Mouse (Mus musculus) layer of hippocampus, adult 18-20 months (tissue): Measurements from ENCODE around the gene Akap6. TPM values are rescaled to one million over a fixed set of nuclear protein-coding genes. Genes with fewer than 3 reads are reported as not detected.
"Not testable (repeated sequence)": the region's sequence is repeated elsewhere in the genome, so short reads cannot be mapped to it uniquely, and the experiment has no call there.

ENCODE experiments used
- DNase-seq, 2 experiments: peaks; one replicate each; pipeline ENCODE4 v3.0.0; 2022; ENCODE audit warnings: low spot score in 2 of 2
- total RNA-seq, 2 experiments: library from RNA; stranded (reverse); gene quantifications; 2 replicates each; pipeline ENCODE4 v1.2.3; 2021

The Akap6 gene
- total RNA-seq, 2 experiments from 2014 or later = 130 TPM

DNA sequence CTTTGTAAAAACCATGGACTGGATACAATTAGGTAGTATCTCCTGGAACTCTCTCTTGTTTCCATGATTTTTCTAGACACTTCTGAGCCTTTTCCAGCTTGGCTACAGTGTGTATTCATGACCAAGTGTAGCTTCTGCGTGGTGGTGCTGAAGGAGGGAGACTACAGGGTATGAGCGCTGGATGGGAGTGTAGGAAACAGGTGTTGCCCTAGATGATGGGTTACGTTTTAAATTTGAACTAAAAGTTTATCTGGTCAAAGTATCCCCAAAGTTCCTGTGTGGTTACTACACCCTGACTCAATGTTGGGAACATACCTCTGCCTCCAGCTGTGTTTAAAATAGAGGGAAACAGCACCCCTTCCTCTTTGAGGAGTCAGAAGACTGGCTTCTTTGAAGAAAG, 12.2 kb downstream of the Akap6 start:
- DNase-seq = no peak

DNA sequence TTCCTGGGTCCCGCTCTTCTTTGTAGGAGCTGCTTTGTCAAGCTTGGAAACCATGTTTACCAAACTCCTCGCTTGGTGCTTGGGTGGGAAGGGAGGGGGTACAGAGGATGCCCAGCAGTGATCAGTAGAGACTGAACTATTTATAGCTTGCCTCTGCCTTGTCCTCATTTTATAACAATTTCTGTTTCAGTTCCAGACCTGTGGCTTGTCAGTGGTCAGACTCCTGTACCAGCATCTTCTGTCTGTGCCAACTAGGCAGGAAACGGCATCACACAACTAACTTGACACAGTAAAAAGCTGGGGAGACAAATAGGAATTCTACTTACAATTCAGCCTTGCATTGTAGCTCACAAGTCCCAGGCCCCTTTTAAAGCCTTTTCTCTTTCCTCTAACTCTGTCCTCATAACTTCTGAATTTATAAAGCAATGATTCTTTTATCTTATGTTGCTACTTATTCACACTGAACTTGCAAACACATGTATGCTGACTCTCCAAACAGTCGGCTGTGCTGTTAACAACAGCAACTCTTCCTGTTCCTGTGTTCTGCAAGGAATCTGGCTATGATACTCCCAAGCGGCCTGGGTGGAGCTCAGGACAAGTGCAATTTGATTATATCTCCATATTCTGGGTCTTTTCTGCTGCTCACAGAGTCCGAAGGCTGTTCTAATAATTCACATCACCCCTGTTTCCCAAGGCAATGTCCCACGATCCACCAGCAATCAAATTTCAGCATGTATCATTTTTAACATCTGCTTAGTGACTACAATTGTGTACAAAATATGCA, 12.9 kb downstream of the Akap6 start:
- no peak for DNase-seq

- no peak for DNase-seq
Observed at GRCm38 (mm10) chr12:52718392-52718791, 19.2 kb downstream of the Akap6 start.

- no peak for DNase-seq
Observed at GRCm38 (mm10) chr12:52719232-52719631, 20.0 kb downstream of the Akap6 start.

GRCm38 (mm10) chr12:52719681-52720080, 20.5 kb downstream of the Akap6 start:
- no peak for DNase-seq

GRCm38 (mm10) chr12:52724039-52724615, 24.9 kb downstream of the Akap6 start:
- DNase-seq = not testable (repeated sequence)

- DNase-seq = no peak
Observed at GRCm38 (mm10) chr12:52726434-52727231, 27.4 kb downstream of the Akap6 start.

DNA sequence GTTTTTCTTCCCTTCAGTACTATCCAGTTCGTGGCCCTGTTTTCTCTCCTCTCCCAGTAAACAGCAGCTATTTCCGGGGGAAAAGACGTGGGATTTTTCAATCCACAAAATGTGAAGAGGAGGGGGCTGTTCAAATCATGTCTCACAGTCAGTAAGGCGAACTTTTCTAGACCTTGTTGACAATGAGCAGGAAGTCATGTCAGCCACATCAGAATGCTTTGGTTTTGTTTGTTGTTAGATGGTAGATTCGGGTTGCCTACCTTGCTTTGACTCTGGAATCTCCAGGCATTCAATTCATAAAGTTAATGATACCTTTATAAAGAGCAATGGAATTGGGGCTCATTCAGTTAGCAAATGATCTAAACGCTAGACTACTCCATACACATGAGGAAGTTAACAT, 30.2 kb downstream of the Akap6 start:
- DNase-seq = no peak

GRCm38 (mm10) chr12:52735161-52735560, 36.0 kb downstream of the Akap6 start:
- not testable (repeated sequence) for DNase-seq

DNA sequence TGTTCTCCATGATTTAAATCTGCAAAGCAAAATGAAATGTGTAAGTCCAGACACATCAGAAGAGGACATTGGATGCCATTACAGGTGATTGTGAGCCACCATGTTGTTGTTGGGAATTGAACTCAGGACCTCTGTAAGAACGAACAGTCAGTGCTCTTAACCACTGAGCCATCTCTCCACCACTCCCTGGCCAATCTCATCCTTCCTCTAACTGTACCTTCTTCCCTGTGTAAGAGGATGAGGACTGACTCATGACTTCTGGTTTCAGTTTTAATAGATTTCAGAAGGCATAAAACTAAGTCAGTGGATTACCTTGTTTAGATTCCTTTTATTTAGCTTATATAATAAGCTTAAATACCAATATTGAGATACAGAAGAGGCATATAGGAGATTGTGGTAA, 38.0 kb downstream of the Akap6 start:
- no peak for DNase-seq

DNA sequence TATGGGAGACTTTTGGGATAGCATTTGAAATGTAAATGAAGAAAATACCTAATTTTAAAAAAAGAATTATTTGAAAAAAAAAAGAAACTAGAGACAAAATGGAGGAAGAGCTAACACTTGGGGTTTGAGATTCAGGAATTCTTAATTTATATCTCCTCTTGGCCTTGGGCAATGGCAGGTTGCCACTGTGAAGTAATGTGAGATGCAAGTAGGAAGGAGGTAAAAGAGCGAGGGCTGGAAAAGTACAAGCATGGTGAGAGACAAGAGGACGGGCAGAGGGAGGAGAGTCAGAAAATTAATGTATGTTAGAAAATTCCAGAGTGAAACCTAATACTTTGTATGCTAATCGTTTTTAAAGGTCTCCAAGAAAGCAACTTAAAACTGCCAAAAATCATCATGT, 40.1 kb downstream of the Akap6 start:
- DNase-seq = no peak

DNA sequence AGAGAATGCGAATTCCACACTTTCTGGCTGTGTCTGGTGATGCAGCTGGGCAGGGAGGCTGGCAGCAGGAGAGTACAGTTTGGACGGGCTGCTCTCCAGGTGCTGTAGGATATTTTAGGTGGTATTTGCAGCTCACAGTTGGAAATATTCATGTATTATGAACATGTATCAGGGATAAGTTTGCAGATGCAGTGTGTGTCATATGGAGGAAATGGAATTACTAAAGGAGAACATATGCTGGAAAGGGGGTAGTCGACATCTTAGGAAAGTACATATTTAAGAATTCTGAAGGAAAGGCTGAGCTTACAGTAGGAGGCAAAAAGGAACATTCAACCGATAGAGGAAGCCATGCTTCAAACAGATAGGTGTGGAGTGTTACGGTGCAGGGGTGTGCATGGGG, 42.6 kb downstream of the Akap6 start:
- DNase-seq = peak in 1 of 2 experiments; percentile 42

- no peak for DNase-seq
Observed at GRCm38 (mm10) chr12:52750006-52750405, 50.8 kb downstream of the Akap6 start.

- peak in 1 of 2 experiments; percentile 55 for DNase-seq
Observed at GRCm38 (mm10) chr12:52755649-52756048, 56.5 kb downstream of the Akap6 start.

DNA sequence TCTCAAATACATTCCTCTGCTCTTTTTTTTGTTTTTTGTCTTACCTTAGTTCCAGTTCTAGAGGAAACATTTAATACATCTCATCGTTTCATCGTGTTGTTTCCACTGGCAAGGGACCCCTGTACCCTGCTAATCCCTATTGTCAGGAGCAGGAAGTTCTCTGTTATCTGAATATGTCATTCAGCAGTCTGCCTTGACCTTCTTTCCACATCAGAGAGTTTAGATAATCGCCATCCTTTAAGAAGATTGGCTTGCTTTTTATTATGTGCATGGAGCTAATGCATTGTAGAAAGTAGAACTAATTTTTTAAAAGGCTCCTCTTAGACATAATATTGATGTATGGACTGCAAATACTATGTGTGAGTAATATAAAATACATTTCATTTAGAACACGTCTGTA, 58.7 kb downstream of the Akap6 start:
- no peak for DNase-seq

DNA sequence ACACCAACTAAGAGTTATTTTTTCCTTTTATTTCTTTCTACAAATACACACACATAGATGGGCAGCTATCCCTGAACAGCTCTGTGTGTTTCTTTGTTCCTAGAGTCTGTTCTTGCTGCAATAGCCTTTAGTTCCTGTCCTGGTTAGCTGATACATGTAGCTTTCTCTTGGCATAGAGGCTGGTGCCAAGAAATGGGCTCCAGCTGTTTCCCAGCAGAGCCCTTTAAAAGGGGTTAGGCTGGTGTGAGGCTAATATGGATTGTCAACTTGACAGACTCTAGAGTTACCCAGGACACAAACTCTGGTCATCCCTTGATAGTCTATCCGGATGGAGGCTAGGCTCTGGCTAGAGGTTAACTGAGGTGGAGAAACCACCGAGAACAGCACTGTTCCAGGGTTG, 64.9 kb downstream of the Akap6 start:
- no peak for DNase-seq

- no peak for DNase-seq
Observed at GRCm38 (mm10) chr12:52764810-52765209, 65.6 kb downstream of the Akap6 start.

DNA sequence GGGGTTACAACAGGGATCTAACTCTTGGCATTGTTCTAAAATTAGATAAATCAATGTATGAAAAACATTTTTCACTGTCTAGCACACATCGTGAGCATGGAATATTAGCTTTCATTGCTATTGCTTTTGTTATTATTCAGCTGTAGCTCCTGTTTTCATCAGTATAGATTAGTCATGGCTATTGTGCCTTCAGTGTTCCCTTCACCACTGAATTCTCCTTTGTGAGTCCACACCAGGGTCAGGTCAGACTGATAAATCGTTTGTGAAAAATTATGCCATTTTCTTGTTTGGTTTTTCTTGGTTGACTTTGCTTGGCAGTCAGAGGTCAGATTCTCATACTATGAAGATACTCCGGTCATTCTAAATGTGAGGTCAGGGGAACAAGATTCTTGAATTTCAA, 70.4 kb downstream of the Akap6 start:
- DNase-seq = no peak

- DNase-seq = no peak
Observed at GRCm38 (mm10) chr12:52771931-52772330, 72.7 kb downstream of the Akap6 start.

DNA sequence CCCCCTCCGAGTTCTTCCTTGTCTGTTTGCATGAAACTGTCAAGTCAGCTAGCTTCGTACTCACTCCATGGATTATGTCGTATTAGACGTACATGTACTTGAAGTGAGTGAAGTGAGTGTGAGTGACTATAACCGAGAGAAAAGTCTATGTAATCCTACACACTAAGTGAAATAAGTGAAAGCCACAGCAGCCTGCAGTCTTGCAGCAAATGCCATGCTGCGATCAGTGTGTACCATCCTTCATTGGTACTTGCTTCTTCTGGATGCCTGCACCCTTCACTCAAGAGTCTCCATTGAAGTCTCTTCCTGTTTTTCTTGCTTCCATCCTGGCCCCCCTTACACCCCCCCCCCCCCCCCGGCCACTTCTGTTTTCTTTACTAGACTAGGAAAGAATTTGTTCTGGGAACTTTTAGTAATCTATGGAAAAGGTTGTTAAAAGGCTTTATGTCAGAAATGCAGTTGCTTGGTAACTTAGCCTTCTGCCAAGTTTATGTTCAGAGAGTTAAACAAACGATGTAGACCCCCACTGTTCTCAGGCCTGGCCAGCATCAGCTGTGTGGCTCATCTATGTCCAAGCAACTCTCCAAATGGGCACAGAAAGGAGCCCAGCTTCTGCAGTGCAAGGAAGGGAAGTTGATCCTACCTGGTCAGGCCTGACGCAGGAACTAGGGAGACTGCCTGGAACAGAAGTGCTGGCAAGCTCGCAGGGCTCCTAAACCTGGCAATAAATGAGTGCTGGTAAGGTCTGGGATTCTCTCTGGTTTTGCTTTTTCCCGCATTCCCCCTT, 73.5 kb downstream of the Akap6 start:
- no peak for DNase-seq

DNA sequence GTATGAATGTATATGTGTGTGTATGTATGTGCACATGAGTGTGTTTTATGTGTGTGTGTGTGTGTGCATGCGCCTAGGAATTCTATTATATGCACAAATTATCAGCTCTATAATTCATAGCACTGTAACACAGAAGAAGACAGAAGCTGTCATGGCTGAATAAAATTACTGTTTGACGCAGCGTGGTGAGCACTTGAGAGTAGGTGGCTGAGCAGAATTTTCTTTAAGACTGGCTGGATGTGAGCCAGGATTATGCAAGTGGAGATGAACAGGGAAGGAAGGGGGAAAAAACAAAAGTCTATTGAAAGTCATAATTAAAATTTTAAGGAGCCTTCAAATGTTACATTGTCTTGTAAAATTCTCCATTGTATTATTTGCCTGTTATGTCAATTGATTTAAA, 74.7 kb downstream of the Akap6 start:
- peak in 1 of 2 experiments; percentile 71 for DNase-seq
